Mouse (Mus musculus) CH12.LX (cell line): ENCODE measurements at regions not wholly inside any gene's neighbourhood (a gene's known extent, or its start where the extent isn't known, plus 50 kb on each side); places are given as distances from the start of the nearest gene placed in this dataset.

Source experiments
- DNase-seq: peaks from one replicate; pipeline ENCODE4 v3.0.0-alpha.2; 2013; ENCODE audit errors: extremely low read depth
- H3K27ac ChIP-seq: 2 replicates; pipeline ENCODE4 v1.5.1; 2012; ENCODE audit warnings: low read depth, mild to moderate bottlenecking, control low read depth, moderate library complexity; ENCODE audit not compliant: insufficient read depth
- H3K27me3 ChIP-seq: replicated peaks from 2 replicates; pipeline ENCODE3; 2012; ENCODE audit warnings: inconsistent platforms
- H3K36me3 ChIP-seq, 2 experiments: replicated peaks in 1 of 2; 2 replicates each; pipeline versions ENCODE3 to v1.6.1; 2012; ENCODE audit warnings: inconsistent platforms in 1 of 2, low read length in 1 of 2, mild to moderate bottlenecking in 1 of 2, mixed read lengths in 1 of 2, moderate library complexity in 1 of 2; ENCODE audit not compliant: control insufficient read depth in 1 of 2, insufficient read depth in 1 of 2
- H3K4me1 ChIP-seq, 2 experiments: 2 replicates each; pipeline ENCODE4 v1.6.1; 2012; ENCODE audit warnings: inconsistent platforms in 1 of 2, moderate library complexity in 1 of 2; ENCODE audit not compliant: insufficient read depth in 2 of 2, control insufficient read depth in 1 of 2
- H3K4me2 ChIP-seq: 2 replicates; pipeline ENCODE4 v1.6.1; 2012; ENCODE audit warnings: low read depth, mild to moderate bottlenecking, control low read depth; ENCODE audit not compliant: poor library complexity, insufficient read depth, severe bottlenecking
- H3K4me3 ChIP-seq, 3 experiments: fragments of 150-350 bp in 1 of 3; sonication (generic) in 1 of 3; replicated peaks in 1 of 3; 2 replicates each; pipeline versions ENCODE3 to v1.5.1; 2011 to 2012; ENCODE audit warnings: low read depth in 2 of 3, low read length in 2 of 3, mild to moderate bottlenecking in 2 of 3, moderate library complexity in 2 of 3, control low read depth in 1 of 3, improper control_type of control experiment in 1 of 3, inconsistent platforms in 1 of 3, mixed read lengths in 1 of 3; ENCODE audit not compliant: poor library complexity in 1 of 3
- H3K79me2 ChIP-seq: replicated peaks from 2 replicates; pipeline ENCODE4 v1.6.1; 2012; ENCODE audit warnings: mild to moderate bottlenecking, moderate library complexity; ENCODE audit not compliant: control insufficient read depth, poor library complexity, insufficient read depth, severe bottlenecking; ENCODE audit errors: extremely low read depth
- H3K9ac ChIP-seq: 2 replicates; pipeline ENCODE4 v1.6.1; 2012; ENCODE audit warnings: low read depth, mild to moderate bottlenecking, control low read depth, moderate library complexity; ENCODE audit not compliant: insufficient read depth
- H3K9me3 ChIP-seq: replicated peaks from 2 replicates; pipeline ENCODE3; 2012; ENCODE audit warnings: low read length, inconsistent platforms, mixed read lengths
- BHLHE40 ChIP-seq: IDR thresholded peaks from 2 replicates; pipeline ENCODE4 v1.6.1; 2011; ENCODE audit warnings: mild to moderate bottlenecking, low read depth, low read length, improper control_type of control experiment
- CHD1 ChIP-seq: IDR thresholded peaks from 2 replicates; pipeline ENCODE4 v1.6.1; 2012; ENCODE audit warnings: low read depth, low read length, improper control_type of control experiment, inconsistent platforms
- CHD2 ChIP-seq: IDR thresholded peaks from 2 replicates; pipeline ENCODE4 v1.6.1; 2011; ENCODE audit warnings: low read length, improper control_type of control experiment
- CTCF ChIP-seq, 2 experiments: IDR thresholded peaks in 1 of 2; conservative IDR thresholded peaks in 1 of 2; 2 replicates each; pipeline ENCODE4 v1.5.1; 2011 to 2012; ENCODE audit warnings: low read depth in 2 of 2, low read length in 2 of 2, improper control_type of control experiment in 1 of 2, inconsistent platforms in 1 of 2, mild to moderate bottlenecking in 1 of 2, moderate library complexity in 1 of 2
- E2F4 ChIP-seq: IDR thresholded peaks from 2 replicates; pipeline ENCODE4 v1.6.1; 2011; ENCODE audit warnings: low read depth, low read length, improper control_type of control experiment; ENCODE audit not compliant: insufficient replicate concordance
- EP300 ChIP-seq: IDR thresholded peaks from 2 replicates; pipeline ENCODE4 v1.6.1; 2011; ENCODE audit warnings: low read length, improper control_type of control experiment
- IRF4 ChIP-seq: IDR thresholded peaks from 2 replicates; pipeline ENCODE4 v1.6.1; 2014; ENCODE audit warnings: low read depth, mild to moderate bottlenecking, inconsistent platforms, low read length, improper control_type of control experiment
- JUN ChIP-seq: IDR thresholded peaks from 2 replicates; pipeline ENCODE4 v1.6.1; 2011; ENCODE audit warnings: low read depth, mild to moderate bottlenecking, low read length, improper control_type of control experiment, moderate library complexity; ENCODE audit not compliant: insufficient read depth
- MEF2A ChIP-seq: IDR thresholded peaks from 2 replicates; pipeline ENCODE4 v1.6.1; 2014; ENCODE audit warnings: low read depth, mild to moderate bottlenecking, inconsistent platforms, low read length, improper control_type of control experiment, borderline replicate concordance
- MXI1 ChIP-seq: IDR thresholded peaks from 2 replicates; pipeline ENCODE4 v1.6.1; 2011; ENCODE audit warnings: mild to moderate bottlenecking, low read depth, low read length, improper control_type of control experiment
- NRF1 ChIP-seq: IDR thresholded peaks from 2 replicates; pipeline ENCODE4 v1.6.1; 2014; ENCODE audit warnings: low read depth, mild to moderate bottlenecking, inconsistent platforms, low read length, improper control_type of control experiment, moderate library complexity
- POLR2AphosphoS2 ChIP-seq: IDR thresholded peaks from 2 replicates; pipeline ENCODE4 v1.6.1; 2011; ENCODE audit warnings: low read depth, low read length, improper control_type of control experiment
- RAD21 ChIP-seq: IDR thresholded peaks from 2 replicates; pipeline ENCODE4 v1.6.1; 2011; ENCODE audit warnings: low read depth, mild to moderate bottlenecking, low read length, improper control_type of control experiment, moderate library complexity
- RCOR1 ChIP-seq: conservative IDR thresholded peaks from 2 replicates; pipeline ENCODE4 v1.6.1; 2012; ENCODE audit warnings: low read depth, mild to moderate bottlenecking, inconsistent platforms, low read length, improper control_type of control experiment
- TCF12 ChIP-seq: IDR thresholded peaks from 2 replicates; pipeline ENCODE4 v1.6.1; 2014; ENCODE audit warnings: low read depth, mild to moderate bottlenecking, inconsistent platforms, low read length, improper control_type of control experiment
- ZKSCAN1 ChIP-seq: IDR thresholded peaks from 2 replicates; pipeline ENCODE4 v1.6.1; 2012; ENCODE audit warnings: low read depth, inconsistent platforms, low read length, improper control_type of control experiment, borderline replicate concordance
- ZNF384 ChIP-seq: IDR thresholded peaks from 2 replicates; pipeline ENCODE4 v1.6.1; 2012; ENCODE audit warnings: low read depth, low read length, improper control_type of control experiment, inconsistent platforms
- dilution Hi-C: fragments of 300-500 bp; cut with MboI; formaldehyde crosslinking; loops from 2 replicates; pipeline ENCODE4 v1.14.3; 2020; ENCODE audit warnings: low sequenced_read_pairs; ENCODE audit not compliant: extremely low pct_unique_long_range_greater_than_20kb, extremely low pct_ligation_motif_present
- in situ Hi-C: fragments of 300-500 bp; cut with MboI; formaldehyde crosslinking; loops from 3 replicates; pipeline ENCODE4 v1.14.3; 2019; ENCODE audit warnings: low sequenced_read_pairs, low pct_ligation_motif_present, low pct_unique_long_range_greater_than_20kb, mixed read lengths

- Histone ChIP-seq H3K9ac (no peak overlapping the region), H3K4me2 (no peak overlapping the region), H3K9me3 (no peaks in the 10 kb centered on the region), H3K36me3 (no peaks in the 10 kb centered on the region), H3K4me3 (no peak overlapping the region)
- dilution Hi-C loops = no loop called here
- TF ChIP-seq MEF2A (no peak), RAD21 (no peak), BHLHE40 (no peak), POLR2AphosphoS2 (no peak), ZNF384 (no peak), TCF12 (no peak), JUN (no peak), CTCF (conservative IDR thresholded peaks at IDR 0.05 in 1 of 2, IDR thresholded peaks at IDR 0.05 in 1 of 2; ENCODE audit: low read depth in 2 of 2, low read length in 2 of 2) (no peak), EP300 (no peak), E2F4 (no peak), CHD2 (no peak)
- TF ChIP-seq, all 38 proteins: peak for 0
- H3K27ac ChIP-seq = no peak overlapping the region
- peaks cover 4 to 6% of the 10 kb centered on the region in 2 experiments; a peak in 1 of 4 replicates for H3K4me1 ChIP-seq
- in situ Hi-C loops = no loop called here
- H3K27me3 ChIP-seq = peaks cover 93% of the 10 kb centered on the region
- H3K79me2 ChIP-seq = no peaks in the 10 kb centered on the region
- no peak for DNase-seq
Measured at GRCm38 (mm10) chr4:125315818-125316217, 174.7 kb upstream of the Grik3 start.

GRCm38 (mm10) chr4:125313892-125314291, 176.6 kb upstream of the Grik3 start:
- H3K9ac ChIP-seq = no peak overlapping the region
- TF ChIP-seq IRF4 (no peak), CHD1 (no peak), ZNF384 (peak; percentile 64; the same call in 1 of the 2 replicates)
- TF ChIP-seq, all 38 proteins: peak for 1
- in situ Hi-C loops (no loop called here), dilution Hi-C loops (no loop called here)
- H3K4me3 ChIP-seq = no peak overlapping the region
- H3K4me1 ChIP-seq = peaks cover 4 to 6% of the 10 kb centered on the region in 2 experiments; a peak in 1 of 4 replicates
- H3K9me3 ChIP-seq = no peaks in the 10 kb centered on the region
- no peak overlapping the region for H3K27ac ChIP-seq
- no peak for DNase-seq
- no peak overlapping the region for H3K4me2 ChIP-seq
- H3K27me3 ChIP-seq = peaks cover 95% of the 10 kb centered on the region
- H3K79me2 ChIP-seq = no peaks in the 10 kb centered on the region
- H3K36me3 ChIP-seq = no peaks in the 10 kb centered on the region

DNA sequence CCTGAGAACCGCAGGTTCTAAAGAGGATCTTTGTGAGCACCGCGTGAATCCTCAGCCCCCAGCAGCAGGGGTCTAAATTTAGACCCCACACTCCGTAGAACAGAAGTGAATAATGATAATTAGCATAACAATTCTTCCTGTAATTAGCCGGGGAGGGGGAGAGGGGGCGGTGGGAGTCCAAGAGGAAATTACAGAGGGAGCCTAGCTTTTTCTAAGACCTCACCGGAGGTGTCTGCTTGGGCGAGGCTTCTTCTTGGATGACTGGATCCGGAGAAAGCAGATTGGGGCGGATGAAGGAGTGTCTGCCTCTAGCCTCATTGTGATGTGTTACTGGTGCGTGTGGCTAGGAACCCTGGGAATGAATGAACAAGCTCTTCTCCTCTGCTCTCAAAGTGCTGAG, 177.2 kb upstream of the Grik3 start:
- Histone ChIP-seq H3K36me3 (no peaks in the 10 kb centered on the region), H3K9ac (no peak overlapping the region), H3K9me3 (no peaks in the 10 kb centered on the region), H3K27ac (no peak overlapping the region), H3K4me1 (peaks cover 4 to 6% of the 10 kb centered on the region in 2 experiments; a peak in 1 of 4 replicates), H3K4me3 (no peak overlapping the region), H3K4me2 (no peak overlapping the region), H3K27me3 (peaks cover 95% of the 10 kb centered on the region), H3K79me2 (no peaks in the 10 kb centered on the region)
- DNase-seq = no peak
- dilution Hi-C loops = no loop called here
- in situ Hi-C loops = no loop called here
- TF ChIP-seq NRF1 = no peak
- TF ChIP-seq CHD1 = no peak
- no peak for TF ChIP-seq RCOR1
- no peak for TF ChIP-seq IRF4
- no peak for TF ChIP-seq MXI1
- TF ChIP-seq ZKSCAN1 = no peak
